Mouse (Mus musculus): ENCODE data around the gene Smg1. TPM values are rescaled to one million over a fixed set of nuclear protein-coding genes. Genes with fewer than 3 reads are reported as not detected.

Gene Smg1
- total and polyA plus RNA-seq, 2 experiments from 2014 or later: 16.0 to 44.1 TPM

GRCm38 (mm10) chr7:118234236-118234635 is 9.2 kb downstream of the Smg1 start:
- Histone ChIP-seq H3K4me1 (ENCODE audit: insufficient read depth, low read length) (no peaks in the 10 kb centered on the region), H3K27me3 (ENCODE audit: insufficient read depth, low read length) (no peaks in the 10 kb centered on the region), H3K9me3 (ENCODE audit: low read length) (no peaks in the 10 kb centered on the region), H3K9ac (replicated peaks; ENCODE audit: low read length, poor library complexity, severe bottlenecking) (no peak overlapping the region), H3K4me3 (ENCODE audit: low read depth, low read length) (no peak overlapping the region), H3K27ac (ENCODE audit: low read depth, low read length) (no peak overlapping the region), H3K4me2 (ENCODE audit: low read depth, low read length, poor library complexity, severe bottlenecking) (no peak overlapping the region), H3K36me3 (ENCODE audit: insufficient read depth, low read length) (no peaks in the 10 kb centered on the region)
- no peak for TF ChIP-seq CTCF (IDR thresholded peaks at IDR 0.05)
- ATAC-seq (ENCODE audit: low FRiP score) (no peak), DNase-seq (ENCODE audit: low spot score) (no peak)
- WGBS: 100% methylated on average over 1 of the region's 1 CpGs

GRCm38 (mm10) chr7:118232613-118233012 is 10.9 kb downstream of the Smg1 start:
- TF ChIP-seq CTCF (IDR thresholded peaks at IDR 0.05): no peak
- H3K4me3 ChIP-seq (ENCODE audit: low read depth, low read length): no peak overlapping the region
- no peak overlapping the region for H3K9ac ChIP-seq (replicated peaks; ENCODE audit: low read length, poor library complexity, severe bottlenecking)
- ATAC-seq (ENCODE audit: low FRiP score) (no peak), DNase-seq (ENCODE audit: low spot score) (no peak)
- H3K4me2 ChIP-seq (ENCODE audit: low read depth, low read length, poor library complexity, severe bottlenecking): no peak overlapping the region
- no peaks in the 10 kb centered on the region for H3K27me3 ChIP-seq (ENCODE audit: insufficient read depth, low read length)
- no peaks in the 10 kb centered on the region for H3K9me3 ChIP-seq (ENCODE audit: low read length)
- no peaks in the 10 kb centered on the region for H3K4me1 ChIP-seq (ENCODE audit: insufficient read depth, low read length)
- no peaks in the 10 kb centered on the region for H3K36me3 ChIP-seq (ENCODE audit: insufficient read depth, low read length)
- H3K27ac ChIP-seq (ENCODE audit: low read depth, low read length): no peak overlapping the region

- Histone ChIP-seq H3K4me2 (ENCODE audit: low read depth, low read length, poor library complexity, severe bottlenecking) (no peak overlapping the region), H3K4me1 (ENCODE audit: insufficient read depth, low read length) (no peaks in the 10 kb centered on the region), H3K27me3 (ENCODE audit: insufficient read depth, low read length) (no peaks in the 10 kb centered on the region), H3K9ac (replicated peaks; ENCODE audit: low read length, poor library complexity, severe bottlenecking) (no peak overlapping the region), H3K4me3 (ENCODE audit: low read depth, low read length) (no peak overlapping the region), H3K9me3 (ENCODE audit: low read length) (no peaks in the 10 kb centered on the region), H3K27ac (ENCODE audit: low read depth, low read length) (no peak overlapping the region), H3K36me3 (ENCODE audit: insufficient read depth, low read length) (no peaks in the 10 kb centered on the region)
- 89% methylated on average over 2 of the region's 2 CpGs for WGBS
- DNase-seq (ENCODE audit: low spot score): no peak
- ATAC-seq (ENCODE audit: low FRiP score): no peak
- no peak for TF ChIP-seq CTCF (IDR thresholded peaks at IDR 0.05)
Observed at GRCm38 (mm10) chr7:118219777-118220176, 23.7 kb downstream of the Smg1 start.

GRCm38 (mm10) chr7:118206396-118206795 is 37.1 kb downstream of the Smg1 start:
- TF ChIP-seq CTCF (IDR thresholded peaks at IDR 0.05): no peak
- H3K9me3 ChIP-seq (ENCODE audit: low read length): no peaks in the 10 kb centered on the region
- ATAC-seq (ENCODE audit: low FRiP score) (no peak), DNase-seq (ENCODE audit: low spot score) (no peak)
- H3K4me2 ChIP-seq (ENCODE audit: low read depth, low read length, poor library complexity, severe bottlenecking): no peak overlapping the region
- 92% methylated on average over 2 of the region's 2 CpGs for WGBS
- no peak overlapping the region for H3K4me3 ChIP-seq (ENCODE audit: low read depth, low read length)
- H3K27ac ChIP-seq (ENCODE audit: low read depth, low read length): no peak overlapping the region
- H3K27me3 ChIP-seq (ENCODE audit: insufficient read depth, low read length): no peaks in the 10 kb centered on the region
- H3K9ac ChIP-seq (replicated peaks; ENCODE audit: low read length, poor library complexity, severe bottlenecking): no peak overlapping the region
- peaks cover 24% of the 10 kb centered on the region; the same call in 1 of the 2 replicates for H3K36me3 ChIP-seq (ENCODE audit: insufficient read depth, low read length)
- no peaks in the 10 kb centered on the region for H3K4me1 ChIP-seq (ENCODE audit: insufficient read depth, low read length)

- WGBS: 66% methylated on average over 4 of the region's 4 CpGs
- ATAC-seq (ENCODE audit: low FRiP score) (no peak), DNase-seq (ENCODE audit: low spot score) (no peak)
- no peak overlapping the region for H3K9ac ChIP-seq (replicated peaks; ENCODE audit: low read length, poor library complexity, severe bottlenecking)
- no peaks in the 10 kb centered on the region for H3K27me3 ChIP-seq (ENCODE audit: insufficient read depth, low read length)
- H3K36me3 ChIP-seq (ENCODE audit: insufficient read depth, low read length): peaks cover 21% of the 10 kb centered on the region
- H3K4me1 ChIP-seq (ENCODE audit: insufficient read depth, low read length): no peaks in the 10 kb centered on the region
- no peaks in the 10 kb centered on the region for H3K9me3 ChIP-seq (ENCODE audit: low read length)
- H3K27ac ChIP-seq (ENCODE audit: low read depth, low read length): no peak overlapping the region
- H3K4me3 ChIP-seq (ENCODE audit: low read depth, low read length): no peak overlapping the region
- TF ChIP-seq CTCF (IDR thresholded peaks at IDR 0.05): no peak
- H3K4me2 ChIP-seq (ENCODE audit: low read depth, low read length, poor library complexity, severe bottlenecking): no peak overlapping the region
Observed at GRCm38 (mm10) chr7:118195756-118196155, 47.7 kb downstream of the Smg1 start.

- H3K4me1 ChIP-seq (ENCODE audit: insufficient read depth, low read length): no peaks in the 10 kb centered on the region
- H3K36me3 ChIP-seq (ENCODE audit: insufficient read depth, low read length): peaks cover 23% of the 10 kb centered on the region
- no peak overlapping the region for H3K4me2 ChIP-seq (ENCODE audit: low read depth, low read length, poor library complexity, severe bottlenecking)
- 94% methylated on average over 4 of the region's 4 CpGs for WGBS
- no peak for TF ChIP-seq CTCF (IDR thresholded peaks at IDR 0.05)
- H3K27me3 ChIP-seq (ENCODE audit: insufficient read depth, low read length): no peaks in the 10 kb centered on the region
- ATAC-seq (ENCODE audit: low FRiP score) (no peak), DNase-seq (ENCODE audit: low spot score) (no peak)
- H3K27ac ChIP-seq (ENCODE audit: low read depth, low read length): no peak overlapping the region
- H3K4me3 ChIP-seq (ENCODE audit: low read depth, low read length): no peak overlapping the region
- H3K9ac ChIP-seq (replicated peaks; ENCODE audit: low read length, poor library complexity, severe bottlenecking): no peak overlapping the region
- no peaks in the 10 kb centered on the region for H3K9me3 ChIP-seq (ENCODE audit: low read length)
Observed at GRCm38 (mm10) chr7:118185878-118186277, 57.6 kb downstream of the Smg1 start.
